Mouse (Mus musculus) CH12.LX (cell line): ENCODE results near the gene H2-M10.1. TPM values are rescaled to one million over a fixed set of nuclear protein-coding genes. Genes with fewer than 3 reads are reported as not detected.
A peak's percentile ranks its signal among the peaks of the same experiment; 100 is the strongest.

Experiments
- DNase-seq: peaks from one replicate; pipeline ENCODE4 v3.0.0-alpha.2; 2013; ENCODE audit errors: extremely low read depth
- H3K27ac ChIP-seq: 2 replicates; pipeline ENCODE4 v1.5.1; 2012; ENCODE audit warnings: low read depth, mild to moderate bottlenecking, control low read depth, moderate library complexity; ENCODE audit not compliant: insufficient read depth
- H3K27me3 ChIP-seq: replicated peaks from 2 replicates; pipeline ENCODE3; 2012; ENCODE audit warnings: inconsistent platforms
- H3K36me3 ChIP-seq, 2 experiments: replicated peaks in 1 of 2; 2 replicates each; pipeline versions ENCODE3 to v1.6.1; 2012; ENCODE audit warnings: inconsistent platforms in 1 of 2, low read length in 1 of 2, mild to moderate bottlenecking in 1 of 2, mixed read lengths in 1 of 2, moderate library complexity in 1 of 2; ENCODE audit not compliant: control insufficient read depth in 1 of 2, insufficient read depth in 1 of 2
- H3K4me1 ChIP-seq, 2 experiments: 2 replicates each; pipeline ENCODE4 v1.6.1; 2012; ENCODE audit warnings: inconsistent platforms in 1 of 2, moderate library complexity in 1 of 2; ENCODE audit not compliant: insufficient read depth in 2 of 2, control insufficient read depth in 1 of 2
- H3K4me2 ChIP-seq: 2 replicates; pipeline ENCODE4 v1.6.1; 2012; ENCODE audit warnings: low read depth, mild to moderate bottlenecking, control low read depth; ENCODE audit not compliant: poor library complexity, insufficient read depth, severe bottlenecking
- H3K4me3 ChIP-seq, 3 experiments: fragments of 150-350 bp in 1 of 3; sonication (generic) in 1 of 3; replicated peaks in 1 of 3; 2 replicates each; pipeline versions ENCODE3 to v1.5.1; 2011 to 2012; ENCODE audit warnings: low read depth in 2 of 3, low read length in 2 of 3, mild to moderate bottlenecking in 2 of 3, moderate library complexity in 2 of 3, control low read depth in 1 of 3, improper control_type of control experiment in 1 of 3, inconsistent platforms in 1 of 3, mixed read lengths in 1 of 3; ENCODE audit not compliant: poor library complexity in 1 of 3
- H3K79me2 ChIP-seq: replicated peaks from 2 replicates; pipeline ENCODE4 v1.6.1; 2012; ENCODE audit warnings: mild to moderate bottlenecking, moderate library complexity; ENCODE audit not compliant: control insufficient read depth, poor library complexity, insufficient read depth, severe bottlenecking; ENCODE audit errors: extremely low read depth
- H3K9ac ChIP-seq: 2 replicates; pipeline ENCODE4 v1.6.1; 2012; ENCODE audit warnings: low read depth, mild to moderate bottlenecking, control low read depth, moderate library complexity; ENCODE audit not compliant: insufficient read depth
- H3K9me3 ChIP-seq: replicated peaks from 2 replicates; pipeline ENCODE3; 2012; ENCODE audit warnings: low read length, inconsistent platforms, mixed read lengths
- CHD1 ChIP-seq: IDR thresholded peaks from 2 replicates; pipeline ENCODE4 v1.6.1; 2012; ENCODE audit warnings: low read depth, low read length, improper control_type of control experiment, inconsistent platforms
- CHD2 ChIP-seq: IDR thresholded peaks from 2 replicates; pipeline ENCODE4 v1.6.1; 2011; ENCODE audit warnings: low read length, improper control_type of control experiment
- CTCF ChIP-seq, 2 experiments: IDR thresholded peaks in 1 of 2; conservative IDR thresholded peaks in 1 of 2; 2 replicates each; pipeline ENCODE4 v1.5.1; 2011 to 2012; ENCODE audit warnings: low read depth in 2 of 2, low read length in 2 of 2, improper control_type of control experiment in 1 of 2, inconsistent platforms in 1 of 2, mild to moderate bottlenecking in 1 of 2, moderate library complexity in 1 of 2
- E2F4 ChIP-seq: IDR thresholded peaks from 2 replicates; pipeline ENCODE4 v1.6.1; 2011; ENCODE audit warnings: low read depth, low read length, improper control_type of control experiment; ENCODE audit not compliant: insufficient replicate concordance
- ELF1 ChIP-seq: IDR thresholded peaks from 2 replicates; pipeline ENCODE4 v1.6.1; 2014; ENCODE audit warnings: low read depth, mild to moderate bottlenecking, inconsistent platforms, low read length, improper control_type of control experiment
- EP300 ChIP-seq: IDR thresholded peaks from 2 replicates; pipeline ENCODE4 v1.6.1; 2011; ENCODE audit warnings: low read length, improper control_type of control experiment
- ETS1 ChIP-seq: conservative IDR thresholded peaks from 2 replicates; pipeline ENCODE4 v1.6.1; 2012; ENCODE audit warnings: low read depth, mild to moderate bottlenecking, inconsistent platforms, low read length, improper control_type of control experiment, moderate library complexity
- GABPA ChIP-seq: IDR thresholded peaks from 2 replicates; pipeline ENCODE4 v1.6.1; 2012; ENCODE audit warnings: low read depth, low read length, improper control_type of control experiment, inconsistent platforms; ENCODE audit not compliant: insufficient replicate concordance
- IRF4 ChIP-seq: IDR thresholded peaks from 2 replicates; pipeline ENCODE4 v1.6.1; 2014; ENCODE audit warnings: low read depth, mild to moderate bottlenecking, inconsistent platforms, low read length, improper control_type of control experiment
- KAT2A ChIP-seq: IDR thresholded peaks from 2 replicates; pipeline ENCODE4 v1.6.1; 2012; ENCODE audit warnings: low read length, improper control_type of control experiment, inconsistent platforms; ENCODE audit not compliant: insufficient replicate concordance
- MAFK ChIP-seq: IDR thresholded peaks from 2 replicates; pipeline ENCODE4 v1.6.1; 2011; ENCODE audit warnings: low read length, improper control_type of control experiment; ENCODE audit not compliant: insufficient replicate concordance
- MAX ChIP-seq: IDR thresholded peaks from 2 replicates; pipeline ENCODE4 v1.6.1; 2011; ENCODE audit warnings: low read length, improper control_type of control experiment
- MAZ ChIP-seq: IDR thresholded peaks from 2 replicates; pipeline ENCODE4 v1.6.1; 2012; ENCODE audit warnings: low read depth, mild to moderate bottlenecking, inconsistent platforms, low read length, improper control_type of control experiment, moderate library complexity
- MXI1 ChIP-seq: IDR thresholded peaks from 2 replicates; pipeline ENCODE4 v1.6.1; 2011; ENCODE audit warnings: mild to moderate bottlenecking, low read depth, low read length, improper control_type of control experiment
- MYC ChIP-seq: IDR thresholded peaks from 2 replicates; pipeline ENCODE4 v1.6.1; 2011; ENCODE audit warnings: low read depth, mild to moderate bottlenecking, improper control_type of control experiment, low read length
- NELFE ChIP-seq: IDR thresholded peaks from 2 replicates; pipeline ENCODE4 v1.6.1; 2011; ENCODE audit warnings: low read depth, low read length, improper control_type of control experiment
- NRF1 ChIP-seq: IDR thresholded peaks from 2 replicates; pipeline ENCODE4 v1.6.1; 2014; ENCODE audit warnings: low read depth, mild to moderate bottlenecking, inconsistent platforms, low read length, improper control_type of control experiment, moderate library complexity
- SIN3A ChIP-seq: IDR thresholded peaks from 2 replicates; pipeline ENCODE4 v1.6.1; 2012; ENCODE audit warnings: low read length, improper control_type of control experiment, inconsistent platforms
- SMC3 ChIP-seq: IDR thresholded peaks from 2 replicates; pipeline ENCODE4 v1.6.1; 2011; ENCODE audit warnings: low read depth, low read length, improper control_type of control experiment
- UBTF ChIP-seq: IDR thresholded peaks from 2 replicates; pipeline ENCODE4 v1.6.1; 2012; ENCODE audit warnings: low read depth, mild to moderate bottlenecking, inconsistent platforms, low read length, improper control_type of control experiment, moderate library complexity
- USF1 ChIP-seq: IDR thresholded peaks from 2 replicates; pipeline ENCODE4 v1.6.1; 2014; ENCODE audit warnings: low read depth, mild to moderate bottlenecking, inconsistent platforms, low read length, improper control_type of control experiment
- ZMIZ1 ChIP-seq: IDR thresholded peaks from 2 replicates; pipeline ENCODE4 v1.6.1; 2012; ENCODE audit warnings: low read depth, mild to moderate bottlenecking, inconsistent platforms, low read length, improper control_type of control experiment
- ZNF384 ChIP-seq: IDR thresholded peaks from 2 replicates; pipeline ENCODE4 v1.6.1; 2012; ENCODE audit warnings: low read depth, low read length, improper control_type of control experiment, inconsistent platforms
- dilution Hi-C: fragments of 300-500 bp; cut with MboI; formaldehyde crosslinking; loops from 2 replicates; pipeline ENCODE4 v1.14.3; 2020; ENCODE audit warnings: low sequenced_read_pairs; ENCODE audit not compliant: extremely low pct_unique_long_range_greater_than_20kb, extremely low pct_ligation_motif_present
- in situ Hi-C: fragments of 300-500 bp; cut with MboI; formaldehyde crosslinking; loops from 3 replicates; pipeline ENCODE4 v1.14.3; 2019; ENCODE audit warnings: low sequenced_read_pairs, low pct_ligation_motif_present, low pct_unique_long_range_greater_than_20kb, mixed read lengths
- polyA plus RNA-seq: library from polyadenylated mRNA; unstranded; fragments of >175 nt; gene quantifications from 2 replicates; pipeline ENCODE4 v1.2.1, GENCODE M21; 2012; ENCODE audit warnings: low read depth; ENCODE audit not compliant: insufficient read length
- total RNA-seq, 2 experiments: library from RNA; depleted of rRNA; stranded (reverse); fragments of 300-350 nt in 1 of 2; fragments of >200 nt in 1 of 2; gene quantifications; 2 replicates each; pipeline ENCODE4 v1.2.3; 2012 to 2014

H2-M10.1 gene
- total and polyA plus RNA-seq, 3 experiments: 0.43 to 16.7 (median 0.66) TPM

DNA sequence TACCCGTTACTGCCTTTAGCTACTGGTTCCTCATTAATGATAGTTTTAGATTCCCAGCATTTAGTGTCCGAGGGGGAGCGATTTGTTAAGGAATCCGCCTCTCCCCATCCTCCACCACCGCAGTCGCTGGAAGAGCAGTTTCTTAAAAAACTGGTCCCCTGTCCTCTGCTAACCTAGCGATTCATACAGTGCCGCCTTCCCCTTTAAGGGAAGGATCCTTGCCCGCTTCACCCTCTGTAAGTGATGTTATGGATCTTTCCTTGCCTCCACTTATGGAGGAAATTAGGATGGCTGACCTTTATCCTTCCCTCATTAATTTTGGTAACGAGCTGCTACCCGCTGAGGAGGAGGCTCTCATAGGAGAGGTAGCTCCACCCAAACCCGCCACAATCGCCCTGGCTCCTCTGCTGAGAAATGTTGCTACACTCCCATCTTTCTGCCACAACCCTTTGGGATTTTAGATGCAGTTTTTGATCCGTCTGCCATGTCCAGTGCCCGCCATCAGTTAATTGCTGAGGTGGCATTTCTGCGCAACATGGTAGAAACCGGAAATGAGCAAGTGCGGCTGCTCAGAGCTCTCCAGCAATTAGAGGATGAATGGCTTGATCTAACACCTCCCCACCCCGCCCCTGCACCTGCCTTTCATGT lies 10.8 kb downstream of the H2-M10.1 start (continued):
- 0 out of 2 replicates have a peak, but pooled peaks have one; percentile 63 for TF ChIP-seq E2F4
- TF ChIP-seq ELF1: peak; percentile 88
- 0 out of 2 replicates have a peak, but pooled peaks have one; percentile 22 for TF ChIP-seq SIN3A
- no peak for TF ChIP-seq CTCF (conservative IDR thresholded peaks at IDR 0.05 in 1 of 2, IDR thresholded peaks at IDR 0.05 in 1 of 2; ENCODE audit: low read depth in 2 of 2, low read length in 2 of 2)
- TF ChIP-seq IRF4: no peak
- 0 out of 2 replicates have a peak, but pooled peaks have one; percentile 23 for TF ChIP-seq KAT2A
- TF ChIP-seq ETS1: no peak
- TF ChIP-seq CHD1: no peak

DNA sequence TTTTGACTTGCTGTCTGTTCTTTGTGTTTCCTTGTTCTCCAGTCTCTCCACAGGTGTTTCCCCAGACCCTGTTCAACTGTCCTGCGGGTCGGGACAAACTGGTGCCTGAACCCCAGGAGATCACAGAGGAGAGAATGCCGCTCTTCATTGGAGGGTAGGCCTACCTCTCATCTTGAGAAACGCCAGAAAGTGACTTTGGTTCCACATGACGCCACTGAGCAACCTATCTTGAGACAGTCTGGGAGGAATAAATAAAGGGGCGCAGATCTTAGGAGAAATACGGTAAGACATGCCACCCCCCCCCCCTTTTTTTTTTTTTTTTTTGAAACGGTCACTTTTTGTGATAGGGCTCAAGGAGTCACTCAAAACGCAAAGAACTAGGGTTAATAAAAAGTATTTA lies 11.4 kb downstream of the H2-M10.1 start:
- DNase-seq: peak; percentile 31
- dilution Hi-C loops: no loop called here

GRCm38 (mm10) chr17:36309293-36309692 lies 16.7 kb downstream of the H2-M10.1 start:
- Histone ChIP-seq H3K4me3 (no peak overlapping the region), H3K79me2 (no peaks in the 10 kb centered on the region), H3K4me2 (no peak overlapping the region), H3K4me1 (no peaks in the 10 kb centered on the region), H3K9me3 (no peaks in the 10 kb centered on the region), H3K9ac (no peak overlapping the region), H3K36me3 (no peaks in the 10 kb centered on the region), H3K27ac (no peak overlapping the region), H3K27me3 (peaks cover 2% of the 10 kb centered on the region)
- dilution Hi-C loops: no loop called here
- TF ChIP-seq KAT2A (no peak), ZNF384 (no peak), IRF4 (no peak), SMC3 (no peak), MYC (no peak), CTCF (conservative IDR thresholded peaks at IDR 0.05 in 1 of 2, IDR thresholded peaks at IDR 0.05 in 1 of 2; ENCODE audit: low read depth in 2 of 2, low read length in 2 of 2) (no peak), MAFK (no peak)
- no peak for DNase-seq
- in situ Hi-C loops: no loop called here

More for the DNA sequence above, 11.4 kb downstream of the H2-M10.1 start:
- Histone ChIP-seq H3K4me3 (peak overlapping the region in 2 of 3 experiments; percentile 58 to 77), H3K9me3 (no peaks in the 10 kb centered on the region), H3K4me1 (0 out of 4 replicates have a peak, but pooled peaks cover 0 to 4% of the 10 kb centered on the region in 2 experiments), H3K27ac (no peak overlapping the region)
- TF ChIP-seq UBTF: no peak
- TF ChIP-seq ETS1: no peak
- peak; percentile 99 for TF ChIP-seq ZNF384
- TF ChIP-seq IRF4: peak; percentile 32; the same call in 1 of the 2 replicates
- TF ChIP-seq USF1: no peak
- TF ChIP-seq KAT2A: no peak
- TF ChIP-seq CHD2: no peak
- no peak for TF ChIP-seq EP300
- peak; percentile 79; the same call in 1 of the 2 replicates for TF ChIP-seq MAFK
- TF ChIP-seq MYC: no peak
- no peak for TF ChIP-seq GABPA
- TF ChIP-seq MAX: no peak
- TF ChIP-seq NELFE: no peak
- TF ChIP-seq SMC3: no peak
- peak; percentile 95 for TF ChIP-seq MAZ
- TF ChIP-seq ZMIZ1: no peak
- no peak for TF ChIP-seq NRF1
- peak; percentile 100 for TF ChIP-seq MXI1
- TF ChIP-seq, all 38 proteins: peak for 5
- H3K4me2 ChIP-seq: peak overlapping the region; percentile 42; the same call in 1 of the 2 replicates
- peaks cover 25% of the 10 kb centered on the region for H3K27me3 ChIP-seq
- in situ Hi-C loops: no loop called here
- peaks cover 0 to 2% of the 10 kb centered on the region in 2 experiments for H3K36me3 ChIP-seq
- peak overlapping the region; percentile 85 for H3K9ac ChIP-seq
- H3K79me2 ChIP-seq: no peaks in the 10 kb centered on the region
